Mouse (Mus musculus) erythroblast, embryonic 14.5 days (primary cell): ENCODE data around the gene Myh11.

Experiments used
- GATA1 ChIP-seq: IDR thresholded peaks from 2 replicates; pipeline ENCODE4 v1.6.1; 2012; ENCODE audit warnings: low read length, inconsistent platforms, mixed read lengths
- TAL1 ChIP-seq: IDR thresholded peaks from 3 replicates; pipeline ENCODE4 v1.6.1; 2012; ENCODE audit warnings: low read length, inconsistent platforms, mixed read lengths

- TF ChIP-seq TAL1 = no peak
- no peak for TF ChIP-seq GATA1
Measured at GRCm38 (mm10) chr16:14306451-14306850, 15.3 kb upstream of the Myh11 start.
